Mouse (Mus musculus): Measurements from ENCODE around the gene Ch25h.

- TF ChIP-seq CTCF (IDR thresholded peaks at IDR 0.05; ENCODE audit: insufficient read depth, low read length) (no peak), POLR2A (IDR thresholded peaks at IDR 0.05; ENCODE audit: borderline replicate concordance, extremely low read depth, low read depth, low read length) (no peak)
Measured at GRCm38 (mm10) chr19:34445410-34446012, 29.5 kb downstream of the Ch25h start.
